Mouse (Mus musculus) G1E-ER4 (cell line): ENCODE measurements around the gene 2310034G01Rik. TPM values are rescaled to one million over a fixed set of nuclear protein-coding genes. Genes with fewer than 3 reads are reported as not detected.

Experiments
- GATA1 ChIP-seq: IDR thresholded peaks from one replicate; pipeline ENCODE4 v1.8.0; 2012; ENCODE audit warnings: low read length, inconsistent platforms
- polyA plus RNA-seq: library from polyadenylated mRNA; stranded (reverse); fragments of >175 nt; gene quantifications from 2 replicates; pipeline ENCODE4 v1.2.3, GENCODE M21; 2012

Gene 2310034G01Rik
- polyA plus RNA-seq = not detected in 2 replicates

GRCm38 (mm10) chr19:46350168-46350932, at the start of gene 2310034G01Rik:
TSS of gene 2310034G01Rik (minus strand) at chr19:46350302.
- no peak for TF ChIP-seq GATA1

GRCm38 (mm10) chr19:46399886-46400285, 49.8 kb upstream of the 2310034G01Rik start:
- no peak for TF ChIP-seq GATA1

- TF ChIP-seq GATA1 = no peak
Measured at GRCm38 (mm10) chr19:46399372-46399771, 49.3 kb upstream of the 2310034G01Rik start.

GRCm38 (mm10) chr19:46398401-46398800, 48.3 kb upstream of the 2310034G01Rik start:
- TF ChIP-seq GATA1 = no peak

DNA sequence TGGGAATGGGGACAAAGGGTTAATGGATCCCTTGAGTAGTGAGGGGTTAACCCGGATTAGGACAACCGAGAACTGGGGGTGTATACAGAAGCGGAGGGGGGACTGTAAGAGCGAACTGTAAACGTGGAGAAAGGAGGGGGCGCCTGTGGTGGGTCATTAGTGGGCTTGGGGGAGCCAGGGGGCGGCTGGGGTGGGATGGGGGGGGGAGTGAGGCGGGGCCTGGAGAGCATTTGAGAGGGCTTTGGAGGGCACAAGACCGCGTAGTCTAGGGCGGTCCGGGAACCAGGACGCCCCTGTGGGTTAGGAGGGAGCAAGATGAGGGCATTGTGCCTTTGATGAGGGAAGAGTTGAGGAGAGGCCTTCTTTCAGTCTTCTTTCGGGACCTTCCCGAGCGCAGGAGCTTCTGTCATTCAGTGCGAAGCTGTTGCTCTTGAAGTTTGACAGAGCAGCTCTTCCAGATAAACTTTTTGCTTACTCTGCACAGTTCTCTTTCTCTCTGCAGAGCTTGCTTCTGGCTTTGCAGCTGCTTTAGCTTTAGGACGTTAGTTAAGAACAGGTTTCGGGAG, 47.4 kb upstream of the 2310034G01Rik start:
- no peak for TF ChIP-seq GATA1

DNA sequence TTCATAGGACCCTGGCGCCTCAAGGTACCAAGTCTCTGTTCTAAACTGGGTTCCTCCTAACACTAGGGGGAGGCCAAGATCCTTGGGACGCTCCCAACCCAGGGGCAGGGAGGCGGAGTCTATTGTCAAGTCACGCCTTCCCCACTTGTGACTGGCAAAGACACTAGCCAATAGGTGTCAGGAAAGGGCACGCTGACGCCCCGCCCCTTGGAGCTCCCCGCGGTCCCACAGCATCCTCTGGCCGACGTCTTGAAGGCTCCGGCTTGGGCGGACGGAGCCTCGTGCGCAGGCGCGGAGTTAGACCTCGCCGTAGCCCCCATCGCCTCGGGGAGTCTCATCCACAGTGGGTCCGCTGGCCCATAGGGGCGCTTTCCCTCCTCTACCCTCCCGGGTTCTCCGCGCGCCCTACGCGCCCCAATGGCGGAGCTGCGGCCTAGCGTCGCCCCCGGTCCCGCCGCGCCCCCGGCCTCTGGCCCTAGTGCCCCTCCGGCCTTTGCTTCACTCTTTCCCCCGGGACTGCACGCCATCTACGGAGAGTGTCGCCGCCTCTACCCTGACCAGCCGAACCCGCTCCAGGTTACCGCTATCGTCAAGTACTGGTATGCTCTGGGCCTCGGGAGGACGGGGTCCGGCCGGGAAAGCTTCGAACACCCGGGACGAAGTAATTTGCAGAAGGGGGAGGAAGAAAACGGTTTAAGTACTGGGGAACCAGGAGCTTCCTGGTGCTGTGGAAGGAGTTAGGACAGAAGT, 46.8 kb upstream of the 2310034G01Rik start, which contains the start of gene Sufu:
Gene Sufu (plus strand): TSS at position 211 of the 750 bp plus-strand sequence.
- no peak for TF ChIP-seq GATA1

DNA sequence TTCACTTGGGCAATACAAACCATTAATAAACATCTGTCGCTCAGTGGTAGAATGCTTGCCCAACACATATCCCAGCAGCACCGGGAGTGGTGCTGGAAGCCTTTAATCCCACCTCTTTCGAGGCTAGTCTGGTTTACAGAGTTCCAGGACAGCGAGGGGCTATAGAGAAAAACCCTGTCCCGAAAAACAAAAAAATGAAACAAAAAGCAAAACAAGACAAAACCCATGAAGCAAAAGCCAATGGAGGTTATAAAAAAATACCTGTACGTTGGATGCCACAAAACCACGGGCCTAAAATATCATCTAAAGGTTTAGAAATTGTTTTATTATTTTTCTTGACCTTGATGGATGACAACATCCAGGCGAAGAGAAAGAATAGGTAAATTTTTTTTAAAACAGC, 46.0 kb upstream of the 2310034G01Rik start:
- no peak for TF ChIP-seq GATA1

- TF ChIP-seq GATA1 = no peak
Measured at GRCm38 (mm10) chr19:46395109-46396009, 45.3 kb upstream of the 2310034G01Rik start, which contains the start of gene Actr1a. TSS of gene Actr1a (minus strand) at chr19:46395748.

DNA sequence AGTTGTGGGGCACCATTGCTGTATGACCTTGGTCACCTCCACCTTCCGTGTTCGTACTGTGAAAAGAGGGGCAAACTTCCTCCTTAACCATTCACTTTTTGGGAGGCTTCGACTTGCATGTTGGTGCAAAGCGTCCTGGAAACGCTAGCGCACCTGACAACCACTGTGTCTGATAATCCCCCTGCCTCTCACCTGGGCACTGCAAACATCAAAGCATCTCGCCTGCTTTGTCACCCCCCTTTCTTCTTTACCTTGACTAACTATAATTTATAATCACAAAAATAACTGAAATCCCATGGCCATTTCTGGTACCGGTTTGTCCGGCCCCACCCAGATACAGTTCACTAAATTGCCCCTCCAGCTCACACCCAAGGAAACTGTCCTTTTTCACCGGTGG, 44.6 kb upstream of the 2310034G01Rik start:
- no peak for TF ChIP-seq GATA1

DNA sequence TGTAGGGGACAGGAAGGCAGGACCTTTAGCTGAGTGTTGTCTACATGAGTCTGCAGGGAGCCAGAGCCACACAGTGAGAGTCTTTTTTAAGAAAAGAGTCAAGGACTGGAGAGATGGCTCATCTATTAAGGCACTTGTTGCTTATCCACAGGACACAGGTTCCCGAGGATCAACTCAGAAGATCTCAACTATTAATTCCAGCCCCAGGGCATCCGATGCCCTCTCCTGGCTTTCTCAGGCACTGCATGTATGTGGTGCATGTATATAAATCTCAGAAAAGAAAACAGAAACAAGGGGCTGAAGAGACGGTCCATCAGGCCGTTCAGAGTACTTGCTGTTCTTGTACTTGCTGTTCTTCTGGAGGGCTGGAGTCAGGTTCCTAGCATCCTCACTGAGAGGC, 41.9 kb upstream of the 2310034G01Rik start:
- no peak for TF ChIP-seq GATA1

- no peak for TF ChIP-seq GATA1
Measured at GRCm38 (mm10) chr19:46389872-46390271, 39.8 kb upstream of the 2310034G01Rik start.

GRCm38 (mm10) chr19:46382275-46382674, 32.2 kb upstream of the 2310034G01Rik start:
- no peak for TF ChIP-seq GATA1

DNA sequence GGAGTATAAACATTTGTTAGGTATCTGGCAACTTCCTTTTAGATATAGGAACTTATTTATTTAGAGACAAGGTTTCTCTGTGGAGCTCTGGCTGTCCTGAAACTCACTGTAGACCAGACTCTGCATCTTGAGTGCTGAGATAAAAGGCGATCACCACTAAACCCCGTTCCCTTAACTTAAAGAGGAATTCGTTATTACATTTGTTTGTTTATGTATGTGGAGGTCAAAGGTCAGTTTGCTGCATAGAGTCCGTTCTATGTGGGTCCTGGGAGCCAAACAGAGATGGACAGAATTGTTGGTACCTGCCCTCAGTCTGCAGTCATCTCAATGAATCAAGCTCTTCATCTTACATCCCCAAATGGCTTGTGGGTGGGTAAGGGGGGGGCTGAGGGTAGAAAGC, 25.8 kb upstream of the 2310034G01Rik start:
- no peak for TF ChIP-seq GATA1

GRCm38 (mm10) chr19:46375489-46375888, 25.4 kb upstream of the 2310034G01Rik start:
- no peak for TF ChIP-seq GATA1

GRCm38 (mm10) chr19:46374477-46375088, 24.5 kb upstream of the 2310034G01Rik start:
- TF ChIP-seq GATA1 = no peak
